Mouse (Mus musculus) cerebellum, adult 11-12 months (tissue): ENCODE data around the gene Pdia4.
"Not testable (repeated sequence)": the region's sequence is repeated elsewhere in the genome, so short reads cannot be mapped to it uniquely, and the experiment has no call there.

Experiments used
- DNase-seq: peaks from one replicate; pipeline ENCODE4 v3.0.0; 2022

Pdia4 gene

DNA sequence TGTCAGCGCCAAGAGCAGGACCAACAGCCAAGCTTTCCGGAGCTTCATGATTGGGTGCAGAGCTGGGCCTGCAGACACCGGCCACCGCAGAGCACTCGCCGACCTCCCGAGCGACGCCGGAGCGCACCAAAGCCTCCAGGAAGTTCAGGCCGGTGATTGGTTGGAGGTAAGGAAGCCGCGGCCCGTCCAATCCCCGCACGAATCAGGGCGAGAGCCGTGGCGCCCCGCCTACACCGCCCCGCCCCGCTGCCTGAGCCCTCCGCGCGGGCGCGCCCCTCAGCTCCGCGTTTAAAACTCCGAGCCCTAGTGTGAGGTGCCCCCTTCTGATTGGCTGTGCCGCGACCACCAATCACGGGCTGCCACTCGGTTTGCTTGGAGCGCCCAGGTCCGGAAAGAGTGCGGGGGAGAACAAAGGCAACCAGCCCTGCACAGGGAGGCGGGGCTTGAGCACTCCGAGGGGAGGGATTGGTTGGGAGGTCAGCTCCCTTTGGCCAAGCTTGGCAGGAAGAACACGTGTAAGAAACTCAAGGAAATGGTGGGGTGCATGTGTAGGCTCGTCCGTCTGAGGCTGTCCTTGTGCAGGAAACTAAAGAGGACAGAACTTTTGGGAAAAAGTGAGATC lies at the start of gene Pdia4:
TSS of gene Pdia4 (minus strand) at position 174 of the 622 bp plus-strand sequence.
- peak; percentile 98 for DNase-seq

DNA sequence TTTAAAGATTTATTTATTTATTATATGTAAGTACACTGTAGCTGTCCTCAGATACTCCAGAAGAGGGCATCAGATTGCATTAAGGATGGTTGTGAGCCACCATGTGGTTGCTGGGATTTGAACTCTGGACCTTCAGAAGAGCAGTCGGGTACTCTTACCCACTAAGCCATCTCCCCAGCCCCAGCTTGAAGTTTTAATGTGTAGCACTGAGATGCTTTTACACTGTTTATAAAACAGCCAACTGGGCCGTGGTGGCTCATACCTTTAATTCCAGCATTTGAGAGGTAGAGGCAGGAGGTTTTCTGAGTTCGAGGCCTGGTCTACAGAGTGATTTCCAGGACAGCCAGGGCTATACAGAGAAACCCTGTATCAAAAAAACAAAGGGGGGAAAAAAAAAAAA lies 44.5 kb upstream of the Pdia4 start:
- DNase-seq = not testable (repeated sequence)

DNA sequence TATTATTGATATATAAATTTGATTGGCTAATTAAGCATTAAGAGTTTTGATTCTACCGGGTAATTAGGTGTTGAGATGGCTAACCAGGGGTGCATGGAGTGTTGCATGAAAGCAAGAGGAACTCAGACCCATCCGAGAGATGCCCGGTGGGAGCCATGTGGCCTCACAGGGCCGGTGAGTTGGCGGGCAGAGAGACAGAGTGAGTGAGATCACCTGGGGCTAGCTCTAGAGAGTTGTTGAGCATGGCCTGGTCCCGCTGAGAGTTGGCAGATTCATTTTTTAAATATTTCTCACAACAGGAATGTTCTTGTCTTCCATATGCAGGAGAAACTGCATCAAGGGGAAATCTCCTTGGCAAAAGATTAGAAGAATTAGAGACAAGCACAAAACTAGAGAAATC lies 44.0 kb upstream of the Pdia4 start:
- DNase-seq = peak; percentile 39

DNA sequence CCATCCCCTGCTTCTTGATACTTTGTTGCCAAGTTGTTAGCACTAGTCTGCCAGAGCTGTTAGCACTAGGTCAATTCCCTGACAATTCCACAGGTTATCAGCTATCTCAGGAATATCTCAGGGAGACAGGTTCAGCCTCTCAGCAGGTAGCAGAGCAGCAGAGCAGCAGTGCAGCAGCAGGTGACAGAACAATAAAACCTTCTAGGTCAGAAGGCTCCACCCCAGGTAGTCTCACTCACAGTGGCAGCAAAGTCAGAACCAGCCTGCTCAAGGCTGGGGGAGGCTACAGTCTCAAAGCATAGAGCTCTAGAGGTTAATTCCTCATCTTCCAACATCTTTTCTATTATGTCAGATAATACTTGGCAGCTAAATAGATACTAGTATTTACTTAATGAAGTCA lies 32.5 kb upstream of the Pdia4 start:
- DNase-seq = no peak

DNA sequence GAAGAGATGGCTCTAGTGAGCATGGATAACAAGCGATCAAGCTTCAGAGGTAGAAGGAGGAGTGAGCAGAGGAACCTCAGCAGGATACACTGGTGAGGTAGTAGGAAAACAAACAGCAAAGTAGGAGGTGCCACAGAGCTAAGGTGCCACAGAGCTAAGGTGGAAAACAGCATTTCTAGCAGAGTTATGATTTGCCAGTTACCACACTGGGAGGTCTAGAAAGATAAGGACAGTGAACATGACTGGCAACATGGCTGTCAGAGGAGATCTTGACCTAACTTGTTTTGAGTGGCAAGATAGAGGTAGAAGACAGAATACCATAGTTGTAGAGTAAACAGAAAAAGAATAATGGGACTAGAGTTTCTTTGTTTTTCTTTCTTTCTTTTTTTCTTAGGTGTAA lies 29.1 kb upstream of the Pdia4 start:
- no peak for DNase-seq

DNA sequence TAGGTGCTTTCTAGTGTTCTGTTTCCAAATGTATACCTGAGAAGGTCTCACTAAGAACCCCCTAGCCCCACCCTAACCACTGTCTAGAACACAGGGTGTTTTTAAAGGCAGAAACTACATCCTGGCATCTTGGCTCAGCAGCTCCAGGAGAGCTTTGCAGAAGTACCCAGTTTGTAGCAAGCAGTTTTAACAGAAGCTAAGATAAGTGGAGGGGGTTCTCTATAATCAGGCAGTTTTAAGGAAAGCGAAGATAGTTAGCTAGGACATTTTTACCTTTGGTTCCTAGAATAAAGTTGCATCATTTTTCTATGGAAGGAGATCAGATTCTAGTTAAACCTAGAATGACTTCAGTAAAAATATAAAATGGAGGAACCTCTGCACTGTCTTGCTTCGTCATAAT lies 28.6 kb upstream of the Pdia4 start:
- no peak for DNase-seq

DNA sequence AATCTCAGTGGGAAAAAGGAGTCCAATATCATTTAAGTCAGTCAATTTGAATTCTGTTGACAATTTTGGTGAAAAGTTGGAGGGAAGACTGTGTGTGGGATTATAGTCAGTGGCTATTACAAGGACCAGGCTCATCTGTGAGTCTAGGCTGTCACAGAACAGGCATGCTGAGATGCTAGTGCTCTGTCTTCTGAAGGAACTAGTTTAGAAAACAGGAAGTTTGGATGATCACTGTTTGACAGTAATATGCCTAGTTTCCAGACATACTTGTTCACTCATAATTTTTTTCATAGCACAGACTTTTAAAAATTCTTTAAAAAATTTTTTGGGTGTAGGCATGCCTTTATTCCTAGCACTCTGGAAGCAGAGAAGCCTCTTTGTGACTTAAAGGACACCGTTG lies 27.8 kb upstream of the Pdia4 start:
- no peak for DNase-seq

DNA sequence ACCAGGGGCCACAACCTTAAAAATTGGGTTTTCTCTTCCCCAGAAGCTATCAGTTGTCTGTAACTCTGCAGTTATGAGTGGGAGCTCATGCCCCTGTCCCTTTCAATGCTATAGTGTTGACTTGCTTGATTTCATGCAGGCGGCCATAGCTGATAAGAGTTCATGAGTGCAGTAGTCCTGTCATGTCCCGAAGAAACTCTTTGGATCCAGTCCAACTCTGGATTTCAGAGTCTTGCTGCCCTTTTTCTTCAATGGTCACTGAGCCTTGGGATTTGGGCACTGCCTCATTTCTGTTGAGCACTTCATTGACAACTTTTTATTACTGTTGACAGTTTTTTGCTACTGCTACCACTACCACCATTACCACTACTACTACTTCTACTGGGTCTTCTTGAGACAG lies 24.4 kb upstream of the Pdia4 start:
- no peak for DNase-seq

DNA sequence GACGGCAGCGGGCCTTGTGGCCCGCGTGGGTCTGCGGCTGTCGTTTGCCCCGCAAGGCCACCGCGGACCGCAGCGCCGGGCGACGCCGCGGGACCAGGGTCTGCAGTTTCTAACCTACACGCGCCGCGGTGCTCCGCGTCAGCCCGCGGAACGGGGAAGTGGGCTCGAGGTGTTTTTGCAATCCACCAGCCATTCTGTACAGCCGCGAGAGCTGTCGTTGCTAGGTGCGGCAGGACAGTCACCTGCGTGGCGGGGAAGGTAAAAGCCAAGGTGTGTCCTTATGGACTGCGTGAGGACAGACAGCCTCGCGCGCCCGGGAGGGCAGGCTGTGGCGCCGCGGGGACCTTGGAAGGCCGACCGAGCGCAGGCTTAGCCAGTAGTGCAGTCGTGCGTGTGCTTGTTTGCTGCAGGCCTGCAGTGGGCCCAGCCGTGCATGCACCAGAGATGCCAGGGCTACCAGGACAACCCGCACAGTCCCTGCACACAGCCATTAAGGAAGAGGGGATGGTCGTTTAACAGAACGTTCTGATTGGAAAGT lies 22.8 kb upstream of the Pdia4 start:
- DNase-seq = peak; percentile 69

DNA sequence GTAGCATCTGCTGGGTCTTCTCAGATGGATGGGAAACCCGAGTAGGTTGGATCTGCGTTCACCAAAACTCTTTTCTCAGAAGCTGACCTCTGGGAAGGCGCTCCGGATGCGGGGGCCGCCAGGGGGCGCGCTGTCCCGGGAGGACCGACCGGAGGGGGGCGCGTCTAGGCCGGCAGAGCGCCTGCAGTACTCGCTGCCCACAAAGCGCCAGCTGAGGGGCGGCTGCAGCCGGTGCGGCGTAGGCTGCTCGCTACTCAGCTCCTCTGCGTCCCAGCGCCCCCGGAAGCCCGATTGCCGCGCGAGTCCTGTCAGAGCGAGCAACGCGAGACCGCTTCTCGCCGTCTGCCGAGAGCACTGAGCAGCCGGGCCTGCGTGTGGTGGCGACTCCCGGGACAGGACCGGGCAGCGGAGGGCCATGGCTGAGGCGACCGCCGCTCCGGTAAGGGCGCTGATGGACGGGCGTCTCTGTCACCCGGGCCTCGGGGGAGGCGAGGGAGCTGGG lies 22.3 kb upstream of the Pdia4 start, which contains the start of gene Zfp398:
TSS of gene Zfp398 (plus strand) at position 180 of the 502 bp plus-strand sequence.
- DNase-seq = peak; percentile 94

DNA sequence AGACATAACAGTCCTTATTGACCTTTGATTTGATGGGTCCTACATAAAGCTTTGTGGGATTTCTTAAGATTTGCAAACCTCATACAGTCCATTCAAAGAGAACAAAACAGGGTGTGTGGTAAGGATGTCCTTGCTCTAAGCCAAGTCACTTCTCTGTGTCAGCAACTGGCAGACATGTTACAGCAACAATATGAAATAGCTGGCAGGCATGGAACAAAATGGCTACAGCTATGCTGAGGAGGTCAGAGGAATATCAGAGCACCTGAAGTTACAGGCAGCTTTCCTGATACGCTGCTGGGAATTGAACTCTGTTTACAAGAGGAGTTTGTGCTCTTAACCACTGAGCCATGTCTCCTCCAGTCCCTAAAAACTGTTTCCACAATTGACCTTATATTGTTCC lies 19.0 kb upstream of the Pdia4 start:
- DNase-seq = no peak

DNA sequence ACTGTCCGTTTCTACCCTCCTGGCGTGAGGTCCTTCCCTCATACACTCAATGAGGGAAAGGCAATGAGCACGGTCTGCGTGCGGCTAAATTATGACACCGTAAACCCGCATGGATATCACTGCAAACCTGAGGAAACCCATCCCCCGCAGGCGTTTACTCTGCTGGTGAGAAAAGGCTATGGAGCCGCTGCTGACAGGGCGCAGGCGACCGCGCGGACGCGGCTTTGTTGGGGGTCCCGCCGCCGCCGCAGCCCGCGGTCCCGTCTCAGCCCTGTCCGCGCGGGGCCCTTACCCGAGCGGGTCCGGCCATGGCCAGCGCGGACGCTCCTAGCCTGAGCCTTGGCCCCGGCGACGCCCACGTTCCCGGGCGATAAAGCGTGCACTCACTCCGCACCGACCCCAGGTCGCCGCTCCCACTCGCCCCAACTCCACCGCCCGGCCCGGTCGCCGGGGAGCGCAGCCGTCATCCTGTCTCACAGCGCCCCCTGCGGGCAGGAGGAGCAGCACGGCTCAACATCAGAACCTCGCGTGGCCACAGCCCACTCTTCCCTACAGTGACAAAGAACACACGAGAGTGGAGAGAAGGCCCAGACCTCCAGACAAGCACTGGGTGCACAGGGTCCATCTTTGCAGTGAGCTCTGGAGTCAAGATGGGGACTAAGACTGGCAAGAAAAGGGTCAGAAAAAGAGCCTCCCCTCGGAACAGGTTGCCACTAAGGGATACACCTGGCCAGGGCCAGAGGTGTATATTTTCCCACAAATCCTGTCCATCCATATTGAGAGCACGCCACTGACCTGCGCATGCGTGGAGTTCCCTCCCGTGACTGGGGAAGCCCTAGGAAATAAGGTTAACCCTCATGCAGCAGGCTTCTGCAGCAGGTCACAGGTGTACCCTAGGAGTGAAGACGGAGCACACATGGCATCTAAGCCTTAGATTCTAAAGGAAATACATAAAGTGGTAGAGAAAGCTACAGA lies 17.2 kb upstream of the Pdia4 start, which contains the start of gene Zfp786:
TSS of gene Zfp786 (minus strand) at position 764 of the 975 bp plus-strand sequence.
- DNase-seq = peak; percentile 93

DNA sequence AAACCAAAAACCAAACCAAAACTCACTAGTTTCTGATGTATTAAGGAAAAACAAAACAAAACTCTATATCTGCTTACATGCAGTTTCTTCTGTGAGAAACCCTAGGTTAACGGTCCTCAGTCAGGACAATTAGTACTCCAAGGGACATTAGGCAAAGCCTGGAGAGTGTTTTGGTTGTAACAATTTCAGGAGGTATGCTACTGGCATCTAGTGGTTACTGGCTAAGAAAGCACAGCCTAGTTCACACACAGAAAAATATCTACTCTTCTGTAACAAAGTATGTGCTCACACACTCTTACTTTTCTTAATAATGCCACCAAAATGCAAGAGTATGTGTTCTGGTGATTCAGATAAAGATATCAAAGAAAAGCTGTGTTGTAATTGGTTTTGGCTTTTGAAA lies 15.7 kb upstream of the Pdia4 start:
- no peak for DNase-seq

DNA sequence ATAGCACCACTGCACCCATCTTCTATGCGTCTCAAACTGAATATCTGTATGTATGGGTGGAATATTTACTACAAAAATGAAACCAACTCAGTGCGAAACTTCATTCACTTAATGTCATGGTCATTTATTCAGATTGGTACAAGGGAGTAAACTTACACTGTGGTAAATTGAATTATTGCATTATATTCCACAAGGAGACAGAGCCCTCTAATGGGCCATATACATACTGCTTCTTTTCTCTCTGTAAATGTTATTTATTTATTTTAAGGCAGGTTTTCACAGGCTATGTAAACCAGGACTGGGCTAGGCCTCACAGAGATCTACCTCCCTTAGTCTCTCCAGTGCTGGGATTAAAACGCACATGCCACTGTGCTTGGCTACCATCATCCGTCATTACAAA lies 14.2 kb upstream of the Pdia4 start:
- no peak for DNase-seq

DNA sequence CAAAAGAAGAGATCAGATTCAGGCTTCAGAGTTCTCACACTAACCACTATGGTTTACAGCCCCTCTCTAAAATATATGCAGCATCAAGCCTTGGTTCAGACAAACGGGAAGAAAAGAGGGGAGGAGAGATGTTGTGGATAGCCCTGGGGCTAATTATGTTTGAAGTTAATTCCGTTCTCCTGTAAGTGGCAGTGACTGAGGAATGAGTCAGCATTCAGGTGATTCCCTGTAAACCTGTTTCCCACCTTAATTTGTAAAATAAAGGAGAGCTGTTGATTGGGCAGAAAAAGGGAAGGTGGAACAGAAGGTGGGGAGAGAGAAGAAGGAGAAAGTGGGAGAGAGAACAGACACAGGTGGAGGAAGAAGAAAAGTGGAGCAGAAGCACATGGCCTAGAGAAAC lies 11.0 kb upstream of the Pdia4 start:
- no peak for DNase-seq

DNA sequence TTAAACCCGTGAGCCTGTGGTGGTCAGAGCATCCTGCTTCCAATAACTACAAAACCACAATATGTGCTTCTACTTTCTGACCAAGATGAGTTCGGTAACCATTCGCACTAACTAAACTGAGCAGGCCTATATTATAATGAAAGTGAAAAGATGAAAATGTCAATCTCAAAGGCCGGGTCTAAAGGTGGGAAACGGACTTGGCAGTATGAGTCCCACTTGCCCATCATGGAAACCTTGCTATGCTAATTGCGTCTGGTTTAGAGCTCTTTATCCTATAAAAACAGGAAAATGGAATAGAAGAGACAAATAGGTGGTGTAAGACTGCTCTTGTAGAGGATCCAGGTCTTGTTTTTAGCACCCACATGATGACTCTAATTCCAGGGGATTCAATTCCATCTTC lies 8.5 kb upstream of the Pdia4 start:
- DNase-seq = no peak

DNA sequence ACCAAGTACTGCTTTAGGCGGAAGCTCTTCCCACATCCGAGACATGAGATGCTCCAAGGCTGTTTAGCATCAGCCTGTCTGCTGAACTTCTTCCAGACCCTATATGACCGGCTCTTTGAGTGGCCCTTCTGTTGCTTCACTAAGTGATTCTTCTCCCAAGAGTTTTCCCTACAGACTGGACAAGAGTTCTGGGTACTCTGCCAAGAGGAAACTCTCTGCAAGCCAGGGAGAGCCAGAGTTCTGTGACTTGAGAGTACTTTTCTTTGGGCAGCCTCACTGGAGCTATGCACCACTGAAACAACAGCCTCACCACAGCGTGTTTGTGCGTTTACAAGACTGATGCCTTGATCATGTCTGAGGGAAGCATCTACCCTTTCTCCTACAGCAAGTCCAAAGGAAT lies 8.0 kb upstream of the Pdia4 start:
- DNase-seq = no peak

DNA sequence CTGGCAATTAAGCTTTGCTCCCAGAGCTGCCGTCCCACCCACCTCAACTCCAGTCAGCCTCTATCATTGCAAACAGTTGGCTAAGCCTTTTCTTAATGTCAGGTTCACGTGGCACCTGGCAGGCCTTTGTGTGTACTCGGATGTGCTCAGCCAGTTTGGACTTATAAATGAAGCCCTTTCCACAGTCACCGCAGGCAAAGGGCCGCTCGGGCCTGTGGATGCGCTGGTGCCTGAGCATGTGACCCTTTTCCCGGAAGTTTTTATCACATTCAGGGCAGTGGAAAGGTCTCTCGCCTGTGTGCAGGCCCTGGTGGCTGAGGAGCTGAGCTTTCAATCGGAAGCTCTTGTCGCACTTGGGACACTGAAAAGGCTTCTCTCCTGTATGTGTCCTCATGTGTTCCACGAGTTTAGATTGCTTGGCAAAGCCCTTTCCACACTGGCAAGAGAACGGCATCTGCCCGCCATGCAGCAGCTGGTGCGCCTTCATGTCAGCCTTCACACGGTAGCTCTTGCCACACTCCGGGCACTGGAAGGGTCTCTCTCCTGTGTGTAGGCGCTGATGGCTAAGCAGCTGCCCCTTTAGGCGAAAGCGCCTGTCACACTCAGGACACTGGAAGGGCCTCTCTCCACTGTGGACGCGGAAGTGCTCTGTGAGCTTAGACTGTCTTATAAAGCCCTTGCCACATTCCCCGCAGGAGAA lies 6.5 kb upstream of the Pdia4 start:
- DNase-seq = no peak

DNA sequence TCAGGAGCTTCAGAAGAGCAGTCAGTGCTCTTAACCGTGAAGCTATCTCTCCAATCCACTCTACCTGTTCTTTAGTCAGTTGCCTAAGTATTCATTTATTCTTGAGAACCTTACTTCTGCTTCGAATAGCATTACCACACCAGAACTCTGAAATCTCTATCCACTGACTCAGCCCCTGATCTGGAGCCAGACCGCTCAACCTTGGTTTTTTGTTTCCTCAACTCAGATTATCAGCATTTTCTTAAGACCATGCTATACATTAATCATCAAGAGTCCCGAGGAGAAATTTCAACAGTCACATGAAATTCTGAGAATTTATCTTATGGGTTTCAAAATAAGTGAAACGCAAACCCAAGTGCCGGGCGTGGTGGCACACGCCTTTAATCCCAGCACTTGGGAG lies 5.5 kb upstream of the Pdia4 start:
- DNase-seq = no peak

DNA sequence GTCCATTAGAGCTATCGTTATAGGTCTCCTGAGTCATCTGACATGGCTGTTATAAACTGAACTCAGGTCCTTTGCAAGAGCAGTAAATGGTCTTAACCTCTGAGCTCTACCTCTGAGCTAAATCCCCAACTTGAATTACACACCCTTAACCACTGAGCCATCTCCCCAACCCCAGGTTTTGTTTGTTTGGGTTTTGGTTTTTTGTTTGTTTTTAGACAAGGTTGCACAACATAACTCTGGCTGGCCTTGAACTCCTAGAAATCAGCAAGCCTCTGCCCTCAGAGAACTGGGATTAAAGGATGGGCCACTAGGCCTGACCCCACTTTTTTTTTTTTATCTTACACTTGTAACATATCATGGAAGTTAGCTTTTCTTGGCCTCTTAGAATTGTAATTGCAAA lies 2.9 kb upstream of the Pdia4 start:
- no peak for DNase-seq

DNA sequence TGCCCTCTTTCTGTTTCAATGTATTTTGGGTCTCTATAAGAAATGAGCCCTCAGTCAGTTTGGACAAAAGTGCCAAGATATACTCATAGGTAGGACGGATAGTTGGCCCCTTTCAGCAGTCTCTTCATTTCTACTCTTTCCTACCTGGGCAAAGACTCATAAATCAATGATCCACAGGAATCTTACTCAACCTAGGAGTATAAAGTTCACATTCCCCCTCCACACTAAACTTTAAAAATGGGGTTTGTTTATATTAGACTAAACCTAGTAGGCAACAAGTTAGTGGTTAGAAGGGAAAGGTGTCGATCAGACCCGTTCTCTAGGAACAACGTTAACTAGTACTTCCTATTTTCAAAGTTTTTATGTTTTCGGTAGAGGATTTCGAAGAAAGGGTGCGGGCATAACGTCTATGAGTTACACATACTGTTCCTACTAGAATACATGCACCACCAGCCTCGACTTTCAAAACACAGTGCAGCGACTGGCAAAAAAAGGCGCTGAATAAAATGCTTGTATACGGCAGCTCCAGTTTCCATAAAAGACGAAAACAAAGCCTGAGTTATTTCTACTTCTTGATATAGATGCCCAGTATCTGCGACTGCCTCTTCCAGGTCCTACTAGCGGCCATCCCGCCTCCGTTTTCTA lies 837 bp downstream of the Pdia4 start:
- no peak for DNase-seq

DNA sequence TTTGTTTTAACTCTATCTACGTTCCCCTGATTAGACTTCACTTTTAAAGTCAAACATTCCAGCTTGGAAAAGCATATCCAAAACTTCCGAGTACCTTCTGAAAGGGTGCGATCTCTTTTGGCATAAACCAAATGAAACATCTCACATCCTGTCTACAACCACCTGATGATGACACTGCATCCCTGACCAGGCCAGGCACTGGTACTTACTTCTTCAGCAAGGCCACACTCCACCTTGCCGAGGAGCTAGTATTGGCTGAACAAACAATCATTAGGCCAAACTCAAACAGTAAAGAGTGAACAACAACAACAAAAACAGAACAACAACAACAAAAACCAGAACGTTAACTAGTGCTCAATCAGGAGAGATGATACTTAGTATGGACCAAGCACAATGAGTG lies 1.9 kb downstream of the Pdia4 start:
- no peak for DNase-seq

DNA sequence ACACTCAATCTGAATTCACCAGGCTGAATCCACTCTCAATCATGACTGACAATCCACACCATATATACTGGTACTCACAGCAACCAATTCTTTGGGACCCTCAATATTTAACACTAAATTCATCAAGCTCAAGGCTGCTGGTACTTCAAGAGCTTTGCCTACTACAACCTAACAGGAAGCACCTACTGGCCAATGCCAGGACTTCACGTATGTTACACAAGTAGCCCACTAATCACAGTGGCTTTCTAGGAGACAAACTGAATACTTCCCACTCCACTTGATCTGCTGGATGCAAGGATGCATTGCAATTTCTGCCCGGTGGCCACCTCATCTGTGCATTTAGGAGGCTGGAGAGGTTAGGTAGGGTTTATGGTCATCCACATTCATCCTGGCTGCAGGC lies 3.0 kb downstream of the Pdia4 start:
- DNase-seq = no peak
